Comparison of ENCODE assay signal across 20 mouse cellular contexts in the genomic region with DNA sequence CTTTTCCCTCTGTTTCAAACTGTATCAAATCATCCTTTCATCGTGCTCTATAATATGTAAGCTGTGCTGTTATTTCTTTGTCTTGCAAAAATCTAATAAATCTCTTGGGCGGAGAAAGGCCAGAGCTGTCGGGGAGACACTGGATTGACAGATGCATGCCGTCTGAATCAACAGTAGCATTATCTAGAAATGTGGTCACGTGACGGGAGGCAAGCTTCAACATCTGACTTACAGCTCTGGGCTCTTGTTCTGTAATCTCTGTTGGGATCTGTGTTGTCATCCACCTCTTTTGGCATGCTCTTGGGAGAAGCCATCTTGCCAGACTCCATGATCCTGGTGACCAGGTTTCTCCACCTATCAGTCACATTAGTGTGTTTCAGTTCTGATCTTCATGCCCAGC. TPM values are rescaled to one million over a fixed set of nuclear protein-coding genes. Genes with fewer than 3 reads are reported as not detected.
"Had no signal": no experiment of that assay in that cellular context is flagged by ENCODE, and none has a peak within 500 bp of the region (broad histone marks: within the 10 kb centered on the region; RNA-seq: fewer than 3 reads in every experiment).

No protein-coding gene starts in this region.

- H3K27me3 ChIP-seq: neural tube, embryonic 12.5 days had no signal

- H3K9ac ChIP-seq: liver, embryonic 13.5 days; liver, embryonic 15.5 days; liver, postnatal 0 days; lung, embryonic 14.5 days; midbrain, embryonic 12.5 days; neural tube, embryonic 12.5 days had no signal

- H3K4me3 ChIP-seq: liver, embryonic 13.5 days; liver, embryonic 15.5 days; midbrain, embryonic 10.5 days; midbrain, embryonic 12.5 days; neural tube, embryonic 12.5 days had no signal

- DNase-seq: liver, embryonic 13.5 days; liver, postnatal 0 days; lung, embryonic 14.5 days; lung, postnatal 10 days; lung, postnatal 4 days; midbrain, embryonic 14.5 days; retina, postnatal 1 day; right cerebral cortex, adult 18-20 months; right cerebral cortex, postnatal 25 days; right cerebral cortex, postnatal 4 days; spleen, adult 18-20 months; thymus, adult 2 months; thymus, postnatal 14 days; thymus, postnatal 36 days had no signal

- H3K9me3 ChIP-seq: liver, embryonic 13.5 days; liver, embryonic 15.5 days; midbrain, embryonic 12.5 days; neural tube, embryonic 12.5 days had no signal

- H3K4me1 ChIP-seq: liver, embryonic 15.5 days had no signal

- H3K27ac ChIP-seq: liver, embryonic 13.5 days; liver, embryonic 15.5 days; midbrain, embryonic 10.5 days; midbrain, embryonic 12.5 days; neural tube, embryonic 12.5 days had no signal

- H3K4me2 ChIP-seq: liver, embryonic 13.5 days; liver, embryonic 15.5 days; lung, embryonic 14.5 days; midbrain, embryonic 12.5 days; neural tube, embryonic 12.5 days had no signal

- ATAC-seq: liver, postnatal 0 days; midbrain, embryonic 16.5 days had no signal

- H3K36me3 ChIP-seq: liver, embryonic 13.5 days; liver, embryonic 15.5 days; midbrain, embryonic 10.5 days; midbrain, embryonic 12.5 days; neural tube, embryonic 12.5 days had no signal

RNA-seq across cellular contexts. Expression of gene Ddr1, which starts 12.7 kb away (rescaled TPM):
- total RNA-seq: megakaryocyte-erythroid progenitor cell, adult 5-6 weeks had no signal
